Mouse (Mus musculus) olfactory bulb, adult 2 months (tissue): ENCODE measurements around the gene Bcl11b.

Experiments
- CTCF ChIP-seq: fragments of 200-500 bp; IDR thresholded peaks from 2 replicates; pipeline ENCODE4 v1.5.1; 2012; ENCODE audit warnings: low read depth, mild to moderate bottlenecking, low read length, moderate library complexity; ENCODE audit not compliant: insufficient read depth
- POLR2A ChIP-seq: fragments of 200-500 bp; IDR thresholded peaks from 2 replicates; pipeline ENCODE4 v1.6.1; 2012; ENCODE audit warnings: mild to moderate bottlenecking, low read depth, low read length, moderate library complexity; ENCODE audit not compliant: insufficient read depth

DNA sequence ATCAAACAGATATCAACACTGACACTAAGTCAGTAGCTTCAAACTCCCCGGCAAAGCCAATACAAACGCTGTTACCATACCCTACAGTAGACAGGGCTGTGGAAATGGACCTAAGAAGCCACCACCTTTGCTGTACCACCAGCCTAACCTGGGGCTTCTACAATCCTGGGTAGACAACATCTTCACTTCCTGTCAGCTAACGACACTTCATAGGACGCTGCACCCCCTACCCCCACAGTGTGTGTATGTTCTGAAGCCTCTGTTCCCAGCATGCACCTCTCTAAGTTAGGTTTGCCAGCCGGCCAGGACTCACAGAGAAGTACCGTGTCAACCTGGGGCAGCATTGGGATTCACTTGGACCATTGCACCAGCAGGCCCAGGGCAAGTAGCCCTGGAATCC lies 84.6 kb downstream of the Bcl11b start:
- TF ChIP-seq CTCF, result no peak
- TF ChIP-seq POLR2A, result no peak
